Mouse (Mus musculus) forebrain, embryonic 13.5 days (tissue): ENCODE results near the gene Arap1. TPM values are rescaled to one million over a fixed set of nuclear protein-coding genes. Genes with fewer than 3 reads are reported as not detected.

ENCODE experiments used
- ATAC-seq: fragments of 200-750 bp; cut with Nextera tagmentation; 2 replicates; pipeline ENCODE4 v1.8.0; 2017
- H3K27ac ChIP-seq: fragments of 300-500 bp; sonication (generic); 2 replicates; pipeline ENCODE4 v1.5.1; 2015; ENCODE audit warnings: inconsistent platforms, mild to moderate bottlenecking, moderate library complexity
- H3K27me3 ChIP-seq: fragments of 300-500 bp; sonication (generic); 2 replicates; pipeline ENCODE4 v1.6.1; 2015; ENCODE audit warnings: mild to moderate bottlenecking, inconsistent platforms
- H3K36me3 ChIP-seq: fragments of 300-500 bp; sonication (generic); 2 replicates; pipeline ENCODE4 v1.6.1; 2015; ENCODE audit warnings: mild to moderate bottlenecking, inconsistent platforms; ENCODE audit not compliant: poor library complexity, severe bottlenecking
- H3K4me1 ChIP-seq: fragments of 300-500 bp; sonication (generic); 2 replicates; pipeline ENCODE4 v1.6.1; 2015; ENCODE audit warnings: inconsistent platforms
- H3K4me2 ChIP-seq: fragments of 300-500 bp; sonication (generic); 2 replicates; pipeline ENCODE4 v1.6.1; 2015; ENCODE audit warnings: inconsistent platforms, mild to moderate bottlenecking, moderate library complexity
- H3K4me3 ChIP-seq: fragments of 300-500 bp; sonication (generic); 2 replicates; pipeline ENCODE4 v1.5.1; 2015; ENCODE audit warnings: mild to moderate bottlenecking, inconsistent platforms
- H3K9ac ChIP-seq: fragments of 300-500 bp; sonication (generic); 2 replicates; pipeline ENCODE4 v1.6.1; 2015; ENCODE audit warnings: mild to moderate bottlenecking, inconsistent platforms
- H3K9me3 ChIP-seq: fragments of 300-500 bp; sonication (generic); replicated peaks from 2 replicates; pipeline ENCODE4 v1.6.1; 2016; ENCODE audit warnings: inconsistent platforms
- WGBS: fragments of 180-500 bp; shearing (Covaris S2); methylation state at CpG from one replicate; pipeline ENCODE4 v1.1.7; 2015; 5-methylcytosine and 5-hydroxymethylcytosine counted together
- polyA plus RNA-seq: library from polyadenylated mRNA; unstranded; fragments of >200 nt; fragmentation: Nextera tagmentation; extraction: Ambion mirVana; gene quantifications from 2 replicates; pipeline ENCODE4 v1.2.1, GENCODE M21; 2015

Arap1 gene
- polyA plus RNA-seq, 1 experiment from 2014 or later = 4.8 TPM

DNA sequence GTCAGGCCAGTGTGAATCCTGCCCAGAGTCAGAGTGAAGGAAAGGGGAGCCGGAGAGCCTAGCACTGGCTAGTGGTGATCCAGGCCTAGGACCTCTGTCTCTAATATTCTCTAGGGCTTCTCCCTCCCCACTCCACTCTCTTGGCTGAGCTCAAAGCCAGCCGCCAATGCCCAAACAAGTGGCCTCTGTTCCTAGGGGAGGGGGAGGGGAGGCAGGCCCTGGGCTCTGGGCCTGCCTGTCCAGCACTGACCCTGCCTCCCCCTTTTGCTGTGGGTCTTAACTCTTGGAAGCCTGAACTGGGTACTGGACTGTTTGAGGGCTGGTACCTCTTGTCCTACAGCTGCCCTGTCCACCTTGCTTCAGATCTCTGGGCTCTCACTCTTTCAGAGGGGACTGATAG is 2.0 kb downstream of the Arap1 start:
- Histone ChIP-seq H3K36me3 (no peaks in the 10 kb centered on the region), H3K9ac (no peak overlapping the region), H3K9me3 (no peaks in the 10 kb centered on the region), H3K4me1 (peaks cover 14% of the 10 kb centered on the region), H3K27ac (no peak overlapping the region), H3K4me2 (no peak overlapping the region), H3K27me3 (peaks cover 24% of the 10 kb centered on the region), H3K4me3 (no peak overlapping the region)
- 13% methylated on average over 2 of the region's 2 CpGs for WGBS
- ATAC-seq = no peak

DNA sequence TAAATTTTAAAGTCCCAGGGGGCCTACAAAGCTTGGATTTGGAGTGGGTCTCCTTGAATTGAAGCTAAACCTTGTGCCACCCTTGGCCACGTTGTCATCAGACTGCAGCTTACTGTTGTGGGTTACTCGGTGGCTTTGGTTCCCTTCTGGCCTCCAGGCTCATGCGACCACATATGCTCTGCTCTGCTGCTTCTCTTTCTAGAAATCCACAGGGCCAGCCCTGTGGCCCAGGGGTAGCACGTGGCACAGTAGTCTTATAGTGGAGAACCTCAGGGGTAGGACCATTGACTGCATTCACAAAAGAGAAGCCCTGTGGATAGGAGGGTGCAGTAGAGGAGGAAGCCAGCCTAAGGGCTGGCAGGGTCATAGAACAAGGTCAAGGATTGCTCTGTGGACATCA is 4.5 kb downstream of the Arap1 start:
- no peak overlapping the region for H3K27ac ChIP-seq
- H3K4me2 ChIP-seq = no peak overlapping the region
- no peak overlapping the region for H3K9ac ChIP-seq
- H3K36me3 ChIP-seq = no peaks in the 10 kb centered on the region
- H3K27me3 ChIP-seq = peaks cover 24% of the 10 kb centered on the region
- peaks cover 13% of the 10 kb centered on the region for H3K4me1 ChIP-seq
- WGBS = 85% methylated on average over 4 of the region's 4 CpGs
- no peak overlapping the region for H3K4me3 ChIP-seq
- H3K9me3 ChIP-seq = no peaks in the 10 kb centered on the region
- no peak for ATAC-seq

DNA sequence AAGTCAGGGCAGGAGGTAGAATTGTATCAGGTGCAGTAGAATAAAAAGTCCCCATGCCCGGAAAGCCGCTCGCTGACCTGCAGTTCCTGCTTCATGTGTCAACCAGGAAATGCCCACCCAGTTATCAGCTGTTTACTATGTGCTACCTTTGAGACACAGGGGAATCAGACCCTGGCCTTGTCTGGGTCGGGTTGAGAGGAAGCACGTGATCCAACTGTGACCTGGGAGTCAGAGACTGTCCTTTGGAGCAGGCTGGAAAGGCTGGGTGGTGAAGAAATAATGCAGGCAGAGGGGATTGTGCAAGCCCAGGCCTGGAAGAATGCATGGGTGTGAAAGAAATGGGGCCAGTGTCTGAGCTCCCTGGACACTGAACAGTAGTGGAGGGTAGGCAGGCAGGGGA is 6.6 kb downstream of the Arap1 start:
- Histone ChIP-seq H3K4me3 (no peak overlapping the region), H3K27me3 (peaks cover 12% of the 10 kb centered on the region), H3K9ac (no peak overlapping the region), H3K36me3 (no peaks in the 10 kb centered on the region), H3K27ac (no peak overlapping the region), H3K4me2 (no peak overlapping the region), H3K9me3 (no peaks in the 10 kb centered on the region), H3K4me1 (no peaks in the 10 kb centered on the region)
- 85% methylated on average over 5 of the region's 5 CpGs for WGBS
- ATAC-seq = no peak

DNA sequence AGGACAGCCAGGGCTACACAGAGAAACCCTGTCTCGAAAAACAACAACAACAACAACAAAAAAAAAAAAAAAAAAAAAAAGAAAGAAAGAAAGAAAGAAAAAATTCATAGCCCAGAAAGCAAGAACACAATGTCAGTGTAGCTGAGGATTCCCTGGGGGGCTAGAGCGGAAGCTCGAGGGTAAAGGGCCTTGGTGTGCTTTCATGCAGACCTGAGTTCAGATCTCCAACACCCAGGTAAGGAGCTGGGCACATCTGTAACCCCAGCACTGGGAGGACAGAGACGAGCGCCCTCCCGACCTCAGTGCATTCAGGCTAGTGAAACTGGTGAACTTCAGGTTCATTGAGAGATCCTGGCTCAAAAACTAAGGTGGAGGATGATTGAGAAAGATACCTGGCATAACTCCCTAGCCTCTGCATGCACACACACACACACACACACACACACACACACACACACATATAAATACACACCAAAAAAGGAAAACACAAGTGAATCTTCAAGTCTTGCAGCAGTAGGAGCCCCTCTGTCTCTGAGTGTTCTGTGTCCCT is 7.8 kb downstream of the Arap1 start:
- 79% methylated on average over 6 of the region's 6 CpGs for WGBS
- Histone ChIP-seq H3K36me3 (no peaks in the 10 kb centered on the region), H3K27me3 (no peaks in the 10 kb centered on the region), H3K9ac (no peak overlapping the region), H3K4me3 (no peak overlapping the region), H3K9me3 (no peaks in the 10 kb centered on the region), H3K27ac (no peak overlapping the region), H3K4me1 (no peaks in the 10 kb centered on the region), H3K4me2 (no peak overlapping the region)
- ATAC-seq = no peak

DNA sequence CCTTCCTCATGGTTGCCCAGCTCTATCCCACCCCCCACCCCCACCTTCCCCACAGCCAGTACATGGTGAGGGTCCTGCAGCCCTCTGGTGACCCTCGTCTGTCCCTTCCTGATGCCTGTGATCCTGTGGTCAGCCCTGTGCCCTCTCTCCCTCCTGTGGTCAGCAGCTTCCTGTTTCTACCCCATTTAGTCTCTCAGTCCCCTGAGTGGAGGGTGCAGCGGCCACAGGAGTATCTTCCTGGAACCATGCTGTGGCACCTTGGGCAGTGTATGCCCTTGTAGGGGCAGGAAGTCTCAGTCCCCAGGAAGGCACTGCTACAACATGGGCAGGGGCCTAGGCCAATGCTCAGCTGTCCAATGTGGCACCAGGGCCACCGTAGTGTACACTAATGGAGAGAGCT is 9.0 kb downstream of the Arap1 start:
- 74% methylated on average over 3 of the region's 3 CpGs for whole genome bisulfite sequencing
- no peaks in the 10 kb centered on the region for H3K9me3 ChIP-seq
- no peaks in the 10 kb centered on the region for H3K27me3 ChIP-seq
- no peak overlapping the region for H3K4me2 ChIP-seq
- H3K4me3 ChIP-seq = no peak overlapping the region
- no peak for ATAC-seq
- H3K27ac ChIP-seq = no peak overlapping the region
- H3K4me1 ChIP-seq = no peaks in the 10 kb centered on the region
- no peaks in the 10 kb centered on the region for H3K36me3 ChIP-seq
- no peak overlapping the region for H3K9ac ChIP-seq

DNA sequence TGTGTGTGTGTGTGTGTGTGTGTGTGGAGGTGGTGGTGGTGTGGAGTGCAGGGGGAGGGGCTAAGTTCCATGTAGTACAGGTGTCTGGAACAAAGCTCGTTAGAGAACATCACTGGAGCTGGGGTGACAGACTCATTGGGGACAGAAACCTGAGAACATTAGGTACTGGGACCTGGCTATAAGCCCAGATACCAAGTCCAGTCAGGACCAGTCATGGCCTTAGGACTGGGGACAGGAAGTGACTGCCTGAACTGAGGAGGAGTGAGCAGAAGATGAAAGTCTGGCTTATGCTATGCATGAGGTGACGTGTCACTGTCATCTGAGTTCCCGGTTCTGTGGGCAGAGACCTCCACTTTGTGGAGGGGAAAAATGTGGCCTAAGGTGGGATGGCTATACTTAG is 12.5 kb downstream of the Arap1 start:
- Histone ChIP-seq H3K27me3 (no peaks in the 10 kb centered on the region), H3K4me2 (no peak overlapping the region), H3K4me3 (no peak overlapping the region), H3K36me3 (no peaks in the 10 kb centered on the region), H3K9ac (no peak overlapping the region), H3K27ac (no peak overlapping the region), H3K9me3 (no peaks in the 10 kb centered on the region), H3K4me1 (no peaks in the 10 kb centered on the region)
- 77% methylated on average over 3 of the region's 3 CpGs for WGBS
- no peak for ATAC-seq

DNA sequence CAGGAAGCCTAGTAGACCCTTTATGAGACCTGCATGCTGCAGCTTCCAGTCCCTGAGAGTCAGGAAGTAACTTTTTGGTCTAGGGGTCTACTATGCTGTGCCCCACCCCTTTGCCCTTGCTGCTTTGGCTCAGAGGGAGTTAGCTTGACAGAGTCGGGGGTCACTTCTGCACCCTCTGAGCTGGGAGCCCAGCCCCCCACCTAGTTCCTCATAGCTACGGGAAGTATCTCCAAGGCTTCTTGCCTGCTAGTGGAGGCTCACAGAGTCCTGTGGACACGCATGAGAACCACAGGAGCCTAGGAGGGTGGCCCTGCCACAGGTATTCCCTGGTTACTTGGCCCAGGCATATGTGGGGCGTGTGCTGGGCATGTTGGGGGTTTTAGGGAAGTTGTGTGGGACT is 13.2 kb downstream of the Arap1 start:
- no peak overlapping the region for H3K9ac ChIP-seq
- H3K27me3 ChIP-seq = no peaks in the 10 kb centered on the region
- ATAC-seq = no peak
- H3K4me2 ChIP-seq = no peak overlapping the region
- no peaks in the 10 kb centered on the region for H3K9me3 ChIP-seq
- no peak overlapping the region for H3K27ac ChIP-seq
- no peak overlapping the region for H3K4me3 ChIP-seq
- WGBS = 84% methylated on average over 4 of the region's 4 CpGs
- no peaks in the 10 kb centered on the region for H3K4me1 ChIP-seq
- no peaks in the 10 kb centered on the region for H3K36me3 ChIP-seq

DNA sequence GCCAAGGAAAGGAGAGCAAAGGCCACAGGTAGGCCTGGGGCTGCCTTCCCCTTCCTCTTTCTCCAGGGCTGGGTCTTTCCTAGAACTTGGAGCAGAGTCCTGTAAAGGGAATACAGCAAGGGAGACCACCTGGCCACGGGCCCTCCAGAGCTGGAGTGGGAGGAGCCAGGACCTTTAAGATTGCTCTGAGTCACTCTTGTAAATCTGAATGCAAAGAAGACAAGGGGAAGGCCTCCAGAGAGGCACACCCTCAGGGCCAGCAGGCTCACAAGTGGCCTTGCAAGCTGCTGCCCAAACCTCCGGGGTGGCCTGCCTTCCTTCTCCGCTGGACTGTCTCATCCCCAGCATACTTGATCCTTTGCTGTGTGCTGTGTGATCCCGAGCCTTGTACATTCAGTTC is 13.9 kb downstream of the Arap1 start:
- Histone ChIP-seq H3K9ac (no peak overlapping the region), H3K27me3 (no peaks in the 10 kb centered on the region), H3K4me3 (no peak overlapping the region), H3K4me2 (no peak overlapping the region), H3K36me3 (no peaks in the 10 kb centered on the region), H3K9me3 (no peaks in the 10 kb centered on the region), H3K4me1 (no peaks in the 10 kb centered on the region), H3K27ac (no peak overlapping the region)
- 57% methylated on average over 4 of the region's 4 CpGs for WGBS
- ATAC-seq = no peak

DNA sequence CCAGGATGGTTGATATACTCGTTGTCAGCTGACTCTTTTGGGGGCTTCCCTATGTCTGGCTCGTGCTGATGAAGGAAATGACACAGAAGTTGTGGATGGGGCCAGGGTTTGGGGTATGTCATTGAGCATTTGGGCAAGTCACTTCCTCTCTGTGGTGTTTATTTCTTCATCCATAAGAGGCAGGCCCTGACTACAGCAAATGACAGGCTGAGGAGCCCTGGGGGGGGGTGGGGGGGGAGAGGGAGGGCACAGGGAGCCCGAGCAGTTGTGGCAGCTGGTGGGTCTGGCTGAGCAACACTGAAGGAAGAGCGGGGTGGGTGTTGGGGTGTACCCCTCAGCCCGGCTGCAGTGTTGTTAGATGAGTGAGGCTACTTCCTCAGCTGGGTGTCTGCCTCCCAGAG is 14.9 kb downstream of the Arap1 start:
- ATAC-seq = no peak
- no peaks in the 10 kb centered on the region for H3K4me1 ChIP-seq
- WGBS = 71% methylated on average over 5 of the region's 5 CpGs
- H3K36me3 ChIP-seq = no peaks in the 10 kb centered on the region
- no peak overlapping the region for H3K4me2 ChIP-seq
- no peaks in the 10 kb centered on the region for H3K27me3 ChIP-seq
- no peak overlapping the region for H3K4me3 ChIP-seq
- H3K9me3 ChIP-seq = no peaks in the 10 kb centered on the region
- no peak overlapping the region for H3K9ac ChIP-seq
- no peak overlapping the region for H3K27ac ChIP-seq

DNA sequence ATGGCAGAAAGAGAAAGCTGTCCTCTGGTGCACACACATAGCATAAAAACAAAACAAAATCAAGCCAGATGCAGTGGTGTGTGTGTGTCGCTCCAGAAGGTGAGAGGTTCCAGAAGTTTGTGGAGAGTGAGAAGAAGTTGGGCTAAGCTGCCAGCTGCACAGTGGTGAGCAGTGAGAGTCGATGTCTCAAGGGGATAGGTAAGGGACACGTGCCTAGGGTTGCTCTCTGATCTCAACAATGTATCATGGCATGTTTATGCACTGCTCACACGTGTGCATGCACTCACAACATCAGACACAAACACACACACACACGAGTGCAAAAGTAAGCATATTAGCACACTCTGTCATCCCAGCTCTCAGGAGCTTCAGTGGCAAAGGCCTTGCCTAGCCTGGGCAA is 16.0 kb downstream of the Arap1 start:
- Histone ChIP-seq H3K4me3 (no peak overlapping the region), H3K36me3 (no peaks in the 10 kb centered on the region), H3K4me1 (no peaks in the 10 kb centered on the region), H3K4me2 (no peak overlapping the region), H3K27me3 (no peaks in the 10 kb centered on the region), H3K27ac (no peak overlapping the region), H3K9ac (no peak overlapping the region), H3K9me3 (no peaks in the 10 kb centered on the region)
- 81% methylated on average over 5 of the region's 5 CpGs for WGBS
- no peak for ATAC-seq

DNA sequence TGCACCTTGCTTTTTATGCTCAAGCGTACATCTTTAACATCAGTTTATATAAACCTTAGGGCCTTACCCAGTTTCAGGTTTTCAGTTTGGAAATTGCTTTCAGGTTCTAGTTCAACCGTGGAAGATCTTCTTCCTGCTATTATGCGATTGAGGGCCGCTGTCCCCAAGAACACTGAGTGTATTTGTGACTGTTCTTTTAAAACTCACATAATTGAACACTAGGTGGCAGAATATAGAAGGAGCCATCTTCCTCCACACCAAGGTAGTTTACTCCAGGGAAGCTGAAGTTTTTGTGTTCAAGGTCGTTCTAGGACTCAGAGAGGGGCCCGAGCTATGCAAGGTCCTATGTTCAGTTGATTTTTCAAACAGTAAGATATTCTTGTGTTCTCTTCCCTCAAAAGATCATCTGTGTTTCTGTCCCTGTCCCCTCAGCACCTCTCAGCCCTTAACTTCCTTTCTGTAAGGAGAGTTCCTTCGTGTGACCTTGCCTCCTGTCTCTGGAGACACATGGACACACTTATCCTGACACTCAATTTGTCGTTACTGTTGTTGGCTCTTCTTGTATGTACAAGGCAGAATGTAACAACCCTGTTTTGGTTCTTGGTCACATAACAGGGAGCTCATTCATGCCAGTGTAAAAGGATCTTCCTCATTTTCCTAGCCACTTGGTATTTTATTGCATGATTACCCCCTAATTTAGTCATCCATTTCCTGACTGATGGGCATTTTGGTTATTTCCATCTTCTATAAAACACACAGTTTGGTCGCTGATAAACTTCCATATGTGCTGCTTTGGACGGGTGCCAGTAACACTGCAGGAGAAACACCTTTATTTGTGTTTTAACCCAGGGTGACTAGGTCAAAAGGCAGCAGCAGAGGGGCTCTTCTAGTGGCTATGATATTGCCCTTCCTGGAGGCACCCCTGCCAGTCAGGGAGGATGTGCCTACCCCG is 20.3 kb downstream of the Arap1 start:
- Histone ChIP-seq H3K27me3 (no peaks in the 10 kb centered on the region), H3K4me2 (no peak overlapping the region), H3K36me3 (no peaks in the 10 kb centered on the region), H3K27ac (no peak overlapping the region), H3K9me3 (no peaks in the 10 kb centered on the region; the same call in 1 of the 2 replicates), H3K9ac (no peak overlapping the region), H3K4me3 (no peak overlapping the region), H3K4me1 (no peaks in the 10 kb centered on the region)
- 70% methylated on average over 11 of the region's 11 CpGs for WGBS
- ATAC-seq = no peak

DNA sequence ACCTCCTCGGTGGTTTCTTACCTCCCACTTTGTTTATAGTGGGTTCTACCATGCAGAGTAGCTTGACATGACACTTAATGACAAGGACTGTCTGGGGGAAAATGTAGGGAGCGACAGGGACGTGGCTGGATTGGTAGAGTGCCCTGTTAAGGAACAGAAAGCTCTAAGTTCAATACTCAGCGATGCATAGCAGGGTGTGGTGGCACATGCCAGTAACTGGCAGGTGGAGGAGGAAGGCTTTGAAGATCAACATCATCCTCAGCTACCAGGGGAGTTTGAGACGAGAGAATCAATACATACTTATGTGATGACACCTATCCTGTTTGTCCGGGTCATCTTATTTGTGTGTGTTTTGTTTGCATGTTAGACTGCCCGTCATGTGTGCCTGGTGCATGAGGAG is 21.8 kb downstream of the Arap1 start:
- Histone ChIP-seq H3K4me1 (no peaks in the 10 kb centered on the region), H3K4me2 (no peak overlapping the region), H3K36me3 (no peaks in the 10 kb centered on the region), H3K27me3 (no peaks in the 10 kb centered on the region), H3K4me3 (no peak overlapping the region), H3K9me3 (no peaks in the 10 kb centered on the region; the same call in 1 of the 2 replicates), H3K9ac (no peak overlapping the region), H3K27ac (no peak overlapping the region)
- WGBS = 81% methylated on average over 7 of the region's 7 CpGs
- no peak for ATAC-seq
